Mouse (Mus musculus) midbrain, embryonic 12.5 days (tissue): ENCODE measurements around the gene Neurod6. TPM values are rescaled to one million over a fixed set of nuclear protein-coding genes. Genes with fewer than 3 reads are reported as not detected.
A peak's percentile ranks its signal among the peaks of the same experiment; 100 is the strongest.

Source experiments
- ATAC-seq: fragments of 200-750 bp; cut with Nextera tagmentation; 2 replicates; pipeline ENCODE4 v1.8.0; 2017; ENCODE audit warnings: low read depth, moderate TSS enrichment, moderate library complexity; ENCODE audit not compliant: low FRiP score
- H3K27ac ChIP-seq: fragments of 300-500 bp; sonication (generic); replicated peaks from 2 replicates; pipeline ENCODE4 v1.5.1; 2016; ENCODE audit warnings: mild to moderate bottlenecking
- H3K27me3 ChIP-seq: fragments of 300-500 bp; sonication (generic); 2 replicates; pipeline ENCODE4 v1.6.1; 2016; ENCODE audit warnings: mild to moderate bottlenecking
- H3K36me3 ChIP-seq: fragments of 300-500 bp; sonication (generic); 2 replicates; pipeline ENCODE4 v1.6.1; 2016
- H3K4me1 ChIP-seq: fragments of 300-500 bp; sonication (generic); 2 replicates; pipeline ENCODE4 v1.6.1; 2016
- H3K4me2 ChIP-seq: fragments of 300-500 bp; sonication (generic); replicated peaks from 2 replicates; pipeline ENCODE4 v1.6.1; 2016; ENCODE audit warnings: mild to moderate bottlenecking, moderate library complexity
- H3K4me3 ChIP-seq: fragments of 300-500 bp; sonication (generic); 2 replicates; pipeline ENCODE4 v1.5.1; 2016; ENCODE audit warnings: mild to moderate bottlenecking
- H3K9ac ChIP-seq: fragments of 300-500 bp; sonication (generic); replicated peaks from 2 replicates; pipeline ENCODE4 v1.6.1; 2016; ENCODE audit warnings: mild to moderate bottlenecking, moderate library complexity
- H3K9me3 ChIP-seq: fragments of 300-500 bp; sonication (generic); 2 replicates; pipeline ENCODE4 v1.6.1; 2016; ENCODE audit warnings: mild to moderate bottlenecking
- WGBS: fragments of 180-500 bp; shearing (Covaris S2); methylation state at CpG from one replicate; pipeline ENCODE4 v1.1.7; 2016; 5-methylcytosine and 5-hydroxymethylcytosine counted together
- polyA plus RNA-seq: library from polyadenylated mRNA; unstranded; fragments of >200 nt; fragmentation: Nextera tagmentation; extraction: Ambion mirVana; gene quantifications from 2 replicates; pipeline ENCODE4 v1.2.1, GENCODE M21; 2016

Gene Neurod6
- polyA plus RNA-seq, 1 experiment from 2014 or later: 1.3 TPM

- Histone ChIP-seq H3K36me3 (no peaks in the 10 kb centered on the region), H3K4me2 (peak overlapping the region; percentile 62), H3K4me1 (peaks cover 22% of the 10 kb centered on the region), H3K4me3 (peak overlapping the region; percentile 35), H3K27ac (no peak overlapping the region), H3K27me3 (peaks cover 21% of the 10 kb centered on the region), H3K9me3 (no peaks in the 10 kb centered on the region), H3K9ac (no peak overlapping the region)
- WGBS: 15% methylated on average over 8 of the region's 8 CpGs
- no peak for ATAC-seq
Measured at GRCm38 (mm10) chr6:55677326-55677725, 3.7 kb downstream of the Neurod6 start.

GRCm38 (mm10) chr6:55676663-55677311 is 4.3 kb downstream of the Neurod6 start:
- H3K27me3 ChIP-seq: peaks cover 21% of the 10 kb centered on the region
- ATAC-seq: peak; percentile 80
- peak overlapping the region; percentile 62 for H3K4me2 ChIP-seq
- H3K9me3 ChIP-seq: no peaks in the 10 kb centered on the region
- peaks cover 18% of the 10 kb centered on the region for H3K4me1 ChIP-seq
- H3K4me3 ChIP-seq: peak overlapping the region; percentile 35
- no peak overlapping the region for H3K27ac ChIP-seq
- 0 out of 2 replicates have a peak overlapping the region, but pooled peaks have one; percentile 17 for H3K9ac ChIP-seq
- WGBS: 1% methylated on average over 27 of the region's 27 CpGs
- H3K36me3 ChIP-seq: no peaks in the 10 kb centered on the region

- Histone ChIP-seq H3K9ac (0 out of 2 replicates have a peak overlapping the region, but pooled peaks have one; percentile 17), H3K4me1 (peaks cover 12% of the 10 kb centered on the region), H3K9me3 (no peaks in the 10 kb centered on the region), H3K36me3 (no peaks in the 10 kb centered on the region), H3K27ac (no peak overlapping the region), H3K4me3 (no peak overlapping the region), H3K27me3 (peaks cover 21% of the 10 kb centered on the region), H3K4me2 (peak overlapping the region; percentile 62)
- ATAC-seq: no peak
- 69% methylated on average over 5 of the region's 6 CpGs for WGBS
Measured at GRCm38 (mm10) chr6:55676141-55676662, 4.9 kb downstream of the Neurod6 start.

GRCm38 (mm10) chr6:55667801-55668200 is 13.3 kb downstream of the Neurod6 start:
- H3K36me3 ChIP-seq: no peaks in the 10 kb centered on the region
- H3K4me3 ChIP-seq: no peak overlapping the region
- H3K4me2 ChIP-seq: no peak overlapping the region
- no peaks in the 10 kb centered on the region for H3K4me1 ChIP-seq
- no peaks in the 10 kb centered on the region for H3K9me3 ChIP-seq
- H3K27ac ChIP-seq: no peak overlapping the region
- H3K27me3 ChIP-seq: no peaks in the 10 kb centered on the region
- no peak overlapping the region for H3K9ac ChIP-seq
- ATAC-seq: no peak
- 78% methylated on average over 3 of the region's 3 CpGs for WGBS

GRCm38 (mm10) chr6:55661126-55661915 is 19.7 kb downstream of the Neurod6 start:
- H3K36me3 ChIP-seq: no peaks in the 10 kb centered on the region
- H3K4me2 ChIP-seq: no peak overlapping the region
- ATAC-seq: no peak
- no peaks in the 10 kb centered on the region for H3K9me3 ChIP-seq
- H3K4me1 ChIP-seq: no peaks in the 10 kb centered on the region
- no peak overlapping the region for H3K4me3 ChIP-seq
- no peaks in the 10 kb centered on the region for H3K27me3 ChIP-seq
- WGBS: 70% methylated on average over 5 of the region's 5 CpGs
- no peak overlapping the region for H3K27ac ChIP-seq
- H3K9ac ChIP-seq: no peak overlapping the region

- H3K9ac ChIP-seq: no peak overlapping the region
- no peak for ATAC-seq
- no peak overlapping the region for H3K4me3 ChIP-seq
- H3K4me2 ChIP-seq: no peak overlapping the region
- H3K9me3 ChIP-seq: no peaks in the 10 kb centered on the region
- peaks cover 28% of the 10 kb centered on the region for H3K4me1 ChIP-seq
- WGBS: 52% methylated on average over 3 of the region's 3 CpGs
- H3K27ac ChIP-seq: no peak overlapping the region; the same call in 1 of the 2 replicates
- H3K36me3 ChIP-seq: no peaks in the 10 kb centered on the region
- H3K27me3 ChIP-seq: no peaks in the 10 kb centered on the region
Measured at GRCm38 (mm10) chr6:55649996-55650395, 31.1 kb downstream of the Neurod6 start.

GRCm38 (mm10) chr6:55649581-55649980 is 31.5 kb downstream of the Neurod6 start:
- no peaks in the 10 kb centered on the region for H3K36me3 ChIP-seq
- ATAC-seq: no peak
- no peak overlapping the region for H3K9ac ChIP-seq
- no peak overlapping the region; the same call in 1 of the 2 replicates for H3K27ac ChIP-seq
- no peak overlapping the region for H3K4me3 ChIP-seq
- no peaks in the 10 kb centered on the region for H3K9me3 ChIP-seq
- 84% methylated on average over 8 of the region's 8 CpGs for WGBS
- no peak overlapping the region for H3K4me2 ChIP-seq
- peaks cover 28% of the 10 kb centered on the region for H3K4me1 ChIP-seq
- no peaks in the 10 kb centered on the region for H3K27me3 ChIP-seq

GRCm38 (mm10) chr6:55648886-55649285 is 32.2 kb downstream of the Neurod6 start:
- peaks cover 28% of the 10 kb centered on the region for H3K4me1 ChIP-seq
- H3K27ac ChIP-seq: no peak overlapping the region
- WGBS: 48% methylated on average over 3 of the region's 3 CpGs
- ATAC-seq: no peak
- no peak overlapping the region for H3K4me2 ChIP-seq
- H3K9ac ChIP-seq: no peak overlapping the region
- no peaks in the 10 kb centered on the region for H3K27me3 ChIP-seq
- no peaks in the 10 kb centered on the region for H3K36me3 ChIP-seq
- H3K9me3 ChIP-seq: no peaks in the 10 kb centered on the region
- no peak overlapping the region for H3K4me3 ChIP-seq

- 66% methylated on average over 8 of the region's 8 CpGs for WGBS
- H3K4me3 ChIP-seq: no peak overlapping the region
- H3K9me3 ChIP-seq: no peaks in the 10 kb centered on the region
- no peaks in the 10 kb centered on the region for H3K36me3 ChIP-seq
- no peak overlapping the region for H3K27ac ChIP-seq
- no peak overlapping the region for H3K9ac ChIP-seq
- H3K27me3 ChIP-seq: no peaks in the 10 kb centered on the region
- peaks cover 28% of the 10 kb centered on the region for H3K4me1 ChIP-seq
- no peak overlapping the region for H3K4me2 ChIP-seq
- no peak for ATAC-seq
Measured at GRCm38 (mm10) chr6:55647771-55648280, 33.2 kb downstream of the Neurod6 start.

- peak; percentile 60; the same call in 1 of the 2 replicates for ATAC-seq
- H3K4me3 ChIP-seq: no peak overlapping the region
- H3K27ac ChIP-seq: 0 out of 2 replicates have a peak overlapping the region, but pooled peaks have one; percentile 25
- no peak overlapping the region for H3K9ac ChIP-seq
- H3K4me1 ChIP-seq: peaks cover 28% of the 10 kb centered on the region
- no peaks in the 10 kb centered on the region for H3K36me3 ChIP-seq
- H3K4me2 ChIP-seq: no peak overlapping the region
- no peaks in the 10 kb centered on the region for H3K27me3 ChIP-seq
- H3K9me3 ChIP-seq: no peaks in the 10 kb centered on the region
- 51% methylated on average over 9 of the region's 9 CpGs for WGBS
Measured at GRCm38 (mm10) chr6:55646824-55647560, 34.1 kb downstream of the Neurod6 start.

GRCm38 (mm10) chr6:55646111-55646823 is 34.8 kb downstream of the Neurod6 start:
- Histone ChIP-seq H3K27ac (no peak overlapping the region), H3K9me3 (no peaks in the 10 kb centered on the region), H3K9ac (no peak overlapping the region), H3K36me3 (no peaks in the 10 kb centered on the region), H3K4me3 (no peak overlapping the region), H3K4me2 (no peak overlapping the region), H3K27me3 (no peaks in the 10 kb centered on the region), H3K4me1 (peaks cover 28% of the 10 kb centered on the region)
- peak; percentile 64; the same call in 1 of the 2 replicates for ATAC-seq
- WGBS: 60% methylated on average over 14 of the region's 14 CpGs
